Mouse (Mus musculus) liver, embryonic 14.5 days (tissue): Measurements from ENCODE around the gene Numb. TPM values are rescaled to one million over a fixed set of nuclear protein-coding genes. Genes with fewer than 3 reads are reported as not detected.
A peak's percentile ranks its signal among the peaks of the same experiment; 100 is the strongest.

Experiments
- ATAC-seq: fragments of 200-750 bp; cut with Nextera tagmentation; 2 replicates; pipeline ENCODE4 v1.8.0; 2017; ENCODE audit warnings: moderate number of reproducible peaks, mild to moderate bottlenecking, moderate library complexity; ENCODE audit not compliant: insufficient read depth
- DNase-seq, 3 experiments: peaks; one replicate each; pipeline ENCODE4 v3.0.0-alpha.2; 2012 to 2013; ENCODE audit warnings: low read depth in 3 of 3, low spot score in 3 of 3
- H3K27ac ChIP-seq: fragments of 300-500 bp; sonication (generic); 2 replicates; pipeline ENCODE4 v1.5.1; 2014; ENCODE audit warnings: moderate library complexity, mild to moderate bottlenecking, control low read depth, inconsistent platforms
- H3K27me3 ChIP-seq: fragments of 300-500 bp; sonication (generic); 2 replicates; pipeline ENCODE4 v1.6.1; 2014; ENCODE audit warnings: mild to moderate bottlenecking, low read length, moderate library complexity; ENCODE audit not compliant: control insufficient read depth, insufficient read depth
- H3K36me3 ChIP-seq: fragments of 300-500 bp; sonication (generic); replicated peaks from 2 replicates; pipeline ENCODE4 v1.6.1; 2014; ENCODE audit warnings: low read depth; ENCODE audit not compliant: control insufficient read depth, insufficient read depth
- H3K4me1 ChIP-seq, 2 experiments: fragments of 200-500 bp in 1 of 2; fragments of 300-500 bp in 1 of 2; sonication (generic) in 1 of 2; replicated peaks; 2 replicates each; pipeline ENCODE4 v1.6.1; 2012 to 2014; ENCODE audit warnings: antibody characterized with exemption in 1 of 2, inconsistent platforms in 1 of 2, low read length in 1 of 2; ENCODE audit not compliant: control insufficient read depth in 2 of 2, insufficient read depth in 2 of 2
- H3K4me2 ChIP-seq: fragments of 300-500 bp; sonication (generic); 2 replicates; pipeline ENCODE4 v1.6.1; 2014; ENCODE audit warnings: low read depth, mild to moderate bottlenecking, control low read depth, moderate library complexity
- H3K4me3 ChIP-seq, 2 experiments: fragments of 200-500 bp in 1 of 2; fragments of 300-500 bp in 1 of 2; sonication (generic) in 1 of 2; 2 replicates each; pipeline ENCODE4 v1.5.1; 2012 to 2014; ENCODE audit warnings: low read depth in 2 of 2, low read length in 2 of 2, mild to moderate bottlenecking in 2 of 2, control low read depth in 1 of 2, inconsistent platforms in 1 of 2, moderate library complexity in 1 of 2; ENCODE audit not compliant: insufficient read depth in 1 of 2
- H3K9ac ChIP-seq: fragments of 300-500 bp; sonication (generic); replicated peaks from 2 replicates; pipeline ENCODE4 v1.6.1; 2014; ENCODE audit warnings: mild to moderate bottlenecking, control low read depth, moderate library complexity
- H3K9me3 ChIP-seq: fragments of 300-500 bp; sonication (generic); 2 replicates; pipeline ENCODE4 v1.6.1; 2016; ENCODE audit warnings: low read length, mixed read lengths; ENCODE audit not compliant: control insufficient read depth
- CTCF ChIP-seq: IDR thresholded peaks from 2 replicates; pipeline ENCODE4 v1.5.1; 2016; ENCODE audit warnings: antibody characterized with exemption, low read depth, control low read depth
- EP300 ChIP-seq: IDR thresholded peaks from 2 replicates; pipeline ENCODE4 v1.6.1; 2016; ENCODE audit warnings: antibody characterized with exemption, low read depth
- WGBS: fragments of 180-500 bp; shearing (Covaris S2); extraction: QIAGEN DNeasy Blood & Tissue Kit; methylation state at CpG from one replicate; pipeline ENCODE4 v1.1.7; 2014; ENCODE audit not compliant: insufficient replicate concordance; 5-methylcytosine and 5-hydroxymethylcytosine counted together
- polyA plus RNA-seq, 2 experiments: library from polyadenylated mRNA; depleted of rRNA in 1 of 2; stranded (reverse) in 1 of 2; unstranded in 1 of 2; fragments of >200 nt; fragmentation: Nextera tagmentation in 1 of 2; extraction: Ambion mirVana in 1 of 2; gene quantifications; 2 replicates each; pipeline versions ENCODE4 v1.2.1 to v1.2.3; 2012 to 2014

Gene Numb
- polyA plus RNA-seq, 2 experiments, result 9.7 to 13.1 TPM

DNA sequence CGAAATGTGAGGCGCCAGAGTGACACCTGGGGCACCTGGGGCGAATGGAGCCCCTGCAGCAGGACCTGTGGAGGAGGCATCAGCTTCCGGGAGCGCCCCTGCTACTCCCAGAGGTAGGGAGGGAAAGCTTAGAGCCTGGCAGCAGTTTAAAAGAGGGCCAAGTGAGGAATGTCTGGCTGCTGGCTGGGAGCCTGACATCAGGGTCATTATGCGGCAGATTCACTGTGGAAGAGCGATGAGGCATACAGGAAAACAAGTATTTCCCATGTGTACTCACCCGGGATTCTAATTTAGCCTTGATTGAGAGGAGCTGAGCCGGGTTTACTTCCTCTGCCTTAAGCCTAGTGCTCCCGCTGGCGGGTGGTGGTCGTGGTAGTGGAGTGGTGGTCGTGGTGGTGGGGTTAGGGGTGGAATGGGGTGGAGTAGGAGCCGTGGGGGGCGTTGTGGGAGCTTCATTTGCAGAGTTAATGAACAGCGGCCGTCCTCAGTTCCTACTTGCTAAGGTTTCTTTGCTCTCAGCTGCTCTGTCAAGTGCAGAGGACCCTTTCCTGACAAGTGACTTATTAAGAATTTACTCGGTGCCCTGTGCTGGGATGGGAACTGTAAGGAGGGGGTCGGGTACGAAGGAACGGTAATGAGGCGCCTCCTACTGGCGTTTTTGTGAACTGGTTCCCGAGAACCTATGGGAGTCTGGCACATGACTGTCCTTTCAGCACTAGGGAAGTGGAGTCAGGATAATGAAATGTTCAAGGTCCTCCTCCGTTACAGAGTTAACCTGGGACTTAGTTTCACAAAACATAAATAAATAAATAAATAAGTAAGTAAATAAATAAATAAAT lies 151.1 kb downstream of the Numb start:
- Histone ChIP-seq H3K4me2 (no peak overlapping the region), H3K9ac (no peak overlapping the region), H3K36me3 (no peaks in the 10 kb centered on the region), H3K4me3 (no peak overlapping the region), H3K9me3 (no peaks in the 10 kb centered on the region), H3K27me3 (no peaks in the 10 kb centered on the region), H3K27ac (no peak overlapping the region), H3K4me1 (peaks cover 0 to 2% of the 10 kb centered on the region in 2 experiments; a peak in 1 of 4 replicates)
- no peak for ATAC-seq
- DNase-seq, result peak; percentile 12 to 24 (median 20)
- WGBS, result 9% methylated on average over 25 of the region's 25 CpGs
- no peak for TF ChIP-seq EP300
- TF ChIP-seq CTCF, result peak; percentile 76

DNA sequence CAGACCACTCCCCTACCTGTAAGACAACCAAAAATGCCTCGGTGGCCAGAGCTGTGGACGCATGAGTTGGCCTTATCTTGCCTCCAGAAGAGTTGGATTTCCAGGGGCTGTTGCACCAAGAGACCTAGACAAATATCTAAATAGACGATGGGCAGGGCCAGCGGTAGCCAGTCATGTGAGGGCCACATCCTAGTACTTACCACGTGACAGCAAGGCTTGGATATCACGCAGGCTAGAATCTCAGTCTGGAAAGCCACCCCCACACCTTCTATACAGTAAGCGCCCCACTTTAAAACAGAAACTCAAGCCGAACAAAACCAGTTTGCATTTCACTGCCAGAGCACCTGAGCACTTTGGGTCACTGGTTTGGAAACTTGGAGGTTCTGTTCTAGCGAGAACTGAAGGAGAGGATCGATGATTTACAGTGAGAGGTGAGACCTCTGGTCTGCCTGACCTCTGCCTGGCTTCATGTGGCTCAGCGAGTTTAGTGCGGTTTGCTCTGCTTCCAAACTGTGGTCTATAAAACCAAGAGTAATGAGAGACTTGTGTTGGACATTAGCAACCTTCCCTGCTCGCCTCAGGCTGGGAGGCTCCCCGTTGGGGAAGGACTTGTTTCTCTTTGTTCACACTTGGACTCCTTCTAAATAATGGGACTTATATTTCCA lies 153.4 kb downstream of the Numb start:
- ATAC-seq (no peak), DNase-seq (no peak)
- H3K9me3 ChIP-seq, result no peaks in the 10 kb centered on the region
- no peak overlapping the region for H3K4me3 ChIP-seq
- whole genome bisulfite sequencing, result 58% methylated on average over 14 of the region's 14 CpGs
- H3K4me2 ChIP-seq, result no peak overlapping the region
- H3K27ac ChIP-seq, result no peak overlapping the region
- peaks cover 0 to 4% of the 10 kb centered on the region in 2 experiments; a peak in 1 of 4 replicates for H3K4me1 ChIP-seq
- peaks cover 7% of the 10 kb centered on the region for H3K27me3 ChIP-seq
- no peak overlapping the region for H3K9ac ChIP-seq
- no peak for TF ChIP-seq CTCF
- no peak for TF ChIP-seq EP300
- no peaks in the 10 kb centered on the region for H3K36me3 ChIP-seq

- Histone ChIP-seq H3K9me3 (no peaks in the 10 kb centered on the region), H3K9ac (no peak overlapping the region), H3K4me3 (no peak overlapping the region), H3K36me3 (no peaks in the 10 kb centered on the region), H3K4me2 (no peak overlapping the region), H3K27ac (no peak overlapping the region), H3K4me1 (peaks cover 0 to 4% of the 10 kb centered on the region in 2 experiments; a peak in 1 of 4 replicates), H3K27me3 (peaks cover 11% of the 10 kb centered on the region)
- DNase-seq (no peak), ATAC-seq (no peak)
- 58% methylated on average over 9 of the region's 9 CpGs for WGBS
- TF ChIP-seq EP300 (no peak), CTCF (no peak)
Measured at GRCm38 (mm10) chr12:83767833-83768232, 153.9 kb downstream of the Numb start.

- no peak overlapping the region for H3K4me2 ChIP-seq
- WGBS, result 62% methylated on average over 13 of the region's 13 CpGs
- no peaks in the 10 kb centered on the region for H3K9me3 ChIP-seq
- peaks cover 14% of the 10 kb centered on the region for H3K27me3 ChIP-seq
- H3K4me1 ChIP-seq, result peaks cover 0 to 8% of the 10 kb centered on the region in 2 experiments; a peak in 2 of 4 replicates
- no peak for TF ChIP-seq EP300
- H3K36me3 ChIP-seq, result no peaks in the 10 kb centered on the region
- ATAC-seq (no peak), DNase-seq (no peak)
- H3K27ac ChIP-seq, result no peak overlapping the region
- H3K4me3 ChIP-seq, result no peak overlapping the region
- no peak overlapping the region for H3K9ac ChIP-seq
Measured at GRCm38 (mm10) chr12:83765965-83766603, 155.7 kb downstream of the Numb start.

GRCm38 (mm10) chr12:83764519-83764918 lies 157.2 kb downstream of the Numb start:
- Histone ChIP-seq H3K27me3 (peaks cover 14% of the 10 kb centered on the region), H3K36me3 (no peaks in the 10 kb centered on the region), H3K4me1 (peaks cover 0 to 6% of the 10 kb centered on the region in 2 experiments; a peak in 2 of 4 replicates), H3K9me3 (no peaks in the 10 kb centered on the region), H3K4me3 (no peak overlapping the region), H3K4me2 (no peak overlapping the region), H3K27ac (no peak overlapping the region), H3K9ac (no peak overlapping the region)
- 62% methylated on average over 10 of the region's 10 CpGs for WGBS
- TF ChIP-seq CTCF (no peak), EP300 (no peak)
- no peak for ATAC-seq
- no peak for DNase-seq
